Mouse (Mus musculus) midbrain, embryonic 12.5 days (tissue): ENCODE measurements around the gene Gm13090. TPM values are rescaled to one million over a fixed set of nuclear protein-coding genes. Genes with fewer than 3 reads are reported as not detected.

Source experiments
- ATAC-seq: fragments of 200-750 bp; cut with Nextera tagmentation; 2 replicates; pipeline ENCODE4 v1.8.0; 2017; ENCODE audit warnings: low read depth, moderate TSS enrichment, moderate library complexity; ENCODE audit not compliant: low FRiP score
- H3K27ac ChIP-seq: fragments of 300-500 bp; sonication (generic); replicated peaks from 2 replicates; pipeline ENCODE4 v1.5.1; 2016; ENCODE audit warnings: mild to moderate bottlenecking
- H3K27me3 ChIP-seq: fragments of 300-500 bp; sonication (generic); 2 replicates; pipeline ENCODE4 v1.6.1; 2016; ENCODE audit warnings: mild to moderate bottlenecking
- H3K36me3 ChIP-seq: fragments of 300-500 bp; sonication (generic); 2 replicates; pipeline ENCODE4 v1.6.1; 2016
- H3K4me1 ChIP-seq: fragments of 300-500 bp; sonication (generic); 2 replicates; pipeline ENCODE4 v1.6.1; 2016
- H3K4me2 ChIP-seq: fragments of 300-500 bp; sonication (generic); replicated peaks from 2 replicates; pipeline ENCODE4 v1.6.1; 2016; ENCODE audit warnings: mild to moderate bottlenecking, moderate library complexity
- H3K4me3 ChIP-seq: fragments of 300-500 bp; sonication (generic); 2 replicates; pipeline ENCODE4 v1.5.1; 2016; ENCODE audit warnings: mild to moderate bottlenecking
- H3K9ac ChIP-seq: fragments of 300-500 bp; sonication (generic); replicated peaks from 2 replicates; pipeline ENCODE4 v1.6.1; 2016; ENCODE audit warnings: mild to moderate bottlenecking, moderate library complexity
- H3K9me3 ChIP-seq: fragments of 300-500 bp; sonication (generic); 2 replicates; pipeline ENCODE4 v1.6.1; 2016; ENCODE audit warnings: mild to moderate bottlenecking
- WGBS: fragments of 180-500 bp; shearing (Covaris S2); methylation state at CpG from one replicate; pipeline ENCODE4 v1.1.7; 2016; 5-methylcytosine and 5-hydroxymethylcytosine counted together
- polyA plus RNA-seq: library from polyadenylated mRNA; unstranded; fragments of >200 nt; fragmentation: Nextera tagmentation; extraction: Ambion mirVana; gene quantifications from 2 replicates; pipeline ENCODE4 v1.2.1, GENCODE M21; 2016

Gm13090 gene
- polyA plus RNA-seq, 1 experiment from 2014 or later = not detected

GRCm38 (mm10) chr4:151140368-151140982, 51.1 kb downstream of the Gm13090 start:
- WGBS = 3% methylated on average over 18 of the region's 20 CpGs
- 0 out of 2 replicates have a peak, but pooled peaks cover 7% of the 10 kb centered on the region for H3K36me3 ChIP-seq
- H3K4me2 ChIP-seq = peak overlapping the region; percentile 54
- H3K27ac ChIP-seq = peak overlapping the region; percentile 94
- peaks cover 11% of the 10 kb centered on the region; the same call in 1 of the 2 replicates for H3K9me3 ChIP-seq
- peak overlapping the region; percentile 43 for H3K9ac ChIP-seq
- ATAC-seq = peak; percentile 82
- peaks cover 40% of the 10 kb centered on the region for H3K4me1 ChIP-seq
- H3K27me3 ChIP-seq = peaks cover 40% of the 10 kb centered on the region
- H3K4me3 ChIP-seq = peak overlapping the region; percentile 21

Other genes starting within 250 kb of the Gm13090 start
- 21.2 and 22.1 TPM in 2 replicates for gene Errfi1, start 235.7 kb upstream of the Gm13090 start, polyA plus RNA-seq
- 355 and 357 TPM in 2 replicates for gene Park7, start 175.1 kb upstream of the Gm13090 start, polyA plus RNA-seq
- gene Tnfrsf9, start 175.0 kb upstream of the Gm13090 start, polyA plus RNA-seq = 0.66 TPM in 1 of 2 replicates, not detected in the other
- not detected in 2 replicates for gene Uts2, start 92.5 kb upstream of the Gm13090 start, polyA plus RNA-seq
- 5.0 and 5.1 TPM in 2 replicates for gene Per3, start 44.9 kb upstream of the Gm13090 start, polyA plus RNA-seq
- 79.3 and 88.8 TPM in 2 replicates for gene Vamp3, start 31.6 kb upstream of the Gm13090 start, polyA plus RNA-seq